Mouse (Mus musculus): ENCODE results near the gene Agpat4.
A peak's percentile ranks its signal among the peaks of the same experiment; 100 is the strongest.
"Not testable (repeated sequence)": the region's sequence is repeated elsewhere in the genome, so short reads cannot be mapped to it uniquely, and the experiment has no call there.

Agpat4 gene

DNA sequence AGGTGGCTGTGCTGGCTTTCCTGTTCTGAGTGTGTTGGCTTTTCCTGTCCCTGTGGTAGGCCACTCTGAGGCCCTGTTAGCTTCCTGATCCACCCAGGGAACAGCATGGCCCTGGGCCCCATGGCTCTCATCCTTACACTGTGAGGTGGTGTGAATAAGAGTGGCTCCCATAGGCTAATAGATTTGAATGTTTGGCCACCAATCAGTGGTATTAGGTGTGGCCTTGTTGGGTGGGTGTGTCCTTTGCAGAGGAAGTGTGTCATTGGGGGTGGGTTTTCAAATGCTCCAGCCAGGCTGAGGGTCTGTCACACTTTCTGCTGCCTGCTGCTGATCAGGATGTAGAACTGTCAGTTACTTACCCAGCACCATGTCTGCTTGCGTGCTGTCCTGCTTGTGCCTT, 82.6 kb downstream of the Agpat4 start:
- no peak for DNase-seq

DNA sequence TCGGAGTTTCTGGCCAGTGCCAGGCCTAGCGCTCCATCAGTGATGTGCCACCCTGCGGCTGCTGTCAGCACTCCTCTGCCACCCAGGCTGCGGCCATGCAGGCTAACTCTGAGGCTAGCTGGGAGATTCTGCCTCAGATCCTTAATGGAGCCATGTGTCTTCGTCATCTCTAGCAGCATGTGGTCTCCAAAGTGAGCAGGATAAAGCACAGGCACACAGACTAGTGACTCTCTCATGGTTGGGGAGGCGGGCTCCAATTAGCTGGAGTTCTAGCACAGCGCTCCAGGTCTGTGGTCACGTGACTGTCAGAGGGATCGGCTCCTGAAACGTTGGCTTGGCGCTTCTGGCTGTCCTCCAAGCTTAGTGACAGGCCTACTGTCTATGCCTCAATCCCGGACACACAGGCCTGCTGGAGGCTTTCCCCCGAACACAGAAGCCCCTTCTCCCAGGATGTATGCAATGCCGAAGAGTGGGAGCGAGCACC, 85.0 kb downstream of the Agpat4 start:
- no peak for DNase-seq

DNA sequence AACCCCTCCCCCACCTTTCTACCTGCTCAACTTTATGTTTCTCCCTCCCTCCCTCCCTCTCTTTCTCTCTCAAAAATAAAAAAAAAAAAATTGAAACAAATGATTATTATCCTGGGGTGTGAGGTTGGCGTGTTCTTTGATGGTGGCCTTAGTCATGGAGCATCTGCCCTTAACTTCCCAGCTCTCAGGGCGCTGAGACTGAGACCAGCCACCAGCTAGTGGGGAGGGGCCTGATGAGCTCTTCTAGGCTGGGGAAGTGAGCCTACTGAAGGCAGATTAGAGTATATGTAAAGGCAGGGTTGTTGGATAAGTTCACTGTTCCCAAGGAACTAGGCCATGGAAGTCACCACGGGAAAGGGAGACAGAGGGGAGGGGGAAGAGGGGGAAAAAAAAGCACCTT, 85.7 kb downstream of the Agpat4 start:
- no peak for DNase-seq

GRCm38 (mm10) chr17:12204689-12205014, 86.1 kb downstream of the Agpat4 start:
- no peak for DNase-seq

DNA sequence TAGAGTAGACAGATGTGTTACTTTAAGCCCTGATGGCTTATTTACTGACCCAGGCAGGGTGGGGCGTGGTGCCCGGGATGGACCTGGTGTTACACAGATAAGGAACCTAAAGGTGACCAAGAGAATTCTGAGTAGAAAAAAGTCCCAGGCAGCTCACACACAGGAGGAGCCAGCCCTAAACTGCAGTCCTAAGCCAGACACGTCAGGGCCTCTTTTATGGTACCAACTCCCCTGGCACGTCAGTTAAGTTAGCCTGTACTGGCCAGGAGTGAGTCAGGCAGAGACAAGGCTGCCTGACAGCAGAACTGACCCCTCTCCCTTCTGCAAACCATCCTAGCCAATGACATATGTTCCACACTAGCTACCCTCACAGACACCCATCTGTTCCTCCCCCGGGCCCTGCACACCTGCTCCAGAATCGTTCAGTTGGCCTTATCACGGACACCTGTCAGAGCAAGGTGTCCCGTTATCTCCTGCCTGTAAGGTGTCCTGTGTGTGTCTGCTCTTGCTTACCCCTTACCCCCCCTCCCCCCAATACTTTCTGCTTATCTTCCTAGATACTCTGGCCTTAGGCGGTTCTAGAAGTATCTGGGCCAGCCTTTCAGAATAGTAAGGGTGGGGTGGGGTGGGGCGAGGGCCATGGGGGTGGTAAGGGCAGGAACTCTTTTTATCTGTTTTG, 86.7 kb downstream of the Agpat4 start:
- no peak for DNase-seq

GRCm38 (mm10) chr17:12205694-12206075, 87.2 kb downstream of the Agpat4 start:
- no peak for DNase-seq

DNA sequence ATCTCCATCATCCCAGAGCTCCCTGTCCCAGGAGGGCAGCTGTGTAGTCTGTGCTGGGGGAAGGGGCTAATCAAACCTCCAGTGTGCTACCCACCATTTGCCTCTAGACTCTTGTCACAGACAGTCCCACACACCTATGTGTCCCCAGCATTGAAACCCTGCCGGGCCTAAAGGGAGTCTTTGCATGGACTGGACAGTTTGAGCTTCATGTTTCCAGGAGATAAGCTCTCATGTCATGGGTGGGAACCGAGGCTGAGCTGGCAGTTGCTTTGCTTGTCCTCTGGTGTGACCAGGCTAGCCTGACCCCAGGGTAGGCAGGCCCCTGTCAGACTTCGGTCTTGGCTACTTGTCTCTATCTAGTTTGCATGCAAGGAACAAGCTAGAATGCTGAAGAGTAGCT, 87.7 kb downstream of the Agpat4 start:
- no peak for DNase-seq

DNA sequence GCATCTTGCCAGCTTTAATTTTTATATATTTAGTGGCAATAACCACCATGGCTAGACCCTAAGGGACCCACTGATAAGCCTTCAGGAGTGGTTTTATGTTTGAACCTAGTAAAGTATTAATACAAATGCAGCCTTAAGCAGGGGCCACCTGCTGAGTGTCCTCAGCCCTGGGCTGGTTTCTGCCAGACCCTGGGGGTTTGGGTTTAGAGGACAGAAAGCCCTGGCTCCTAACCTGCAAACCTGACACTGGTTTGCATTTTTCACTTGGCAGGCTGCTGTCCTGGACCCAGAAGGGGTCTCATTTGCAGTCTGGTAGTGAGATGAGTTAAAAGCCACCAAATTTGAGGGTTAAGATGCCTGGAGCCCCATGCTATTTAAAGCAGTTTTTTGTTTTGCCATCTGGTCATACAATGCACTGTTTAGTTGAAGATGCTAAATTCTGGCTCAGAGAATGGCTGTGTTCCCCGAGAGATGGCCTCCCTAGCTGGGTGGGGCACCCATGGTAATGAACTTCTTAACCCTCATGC, 88.6 kb downstream of the Agpat4 start:
- no peak for DNase-seq

DNA sequence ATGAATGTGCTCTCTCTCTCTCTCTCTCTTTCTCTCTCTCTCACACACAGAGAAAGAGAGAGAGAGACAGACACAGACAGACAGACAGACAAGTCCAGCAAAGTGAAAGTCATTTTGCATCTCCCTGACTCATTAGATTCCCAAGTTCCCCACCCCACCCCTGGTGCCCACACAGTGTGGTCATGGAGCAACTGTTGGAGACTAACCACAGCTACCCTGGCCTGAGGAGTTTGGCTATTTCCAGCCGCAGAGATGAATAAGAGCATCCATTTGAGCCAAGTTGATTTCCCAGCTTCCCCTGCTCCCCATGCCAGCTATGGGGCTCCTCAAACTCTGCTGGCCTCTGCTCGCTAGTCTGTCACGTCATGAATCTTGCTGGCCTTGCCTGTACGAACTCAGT, 91.0 kb downstream of the Agpat4 start:
- DNase-seq = no peak

DNA sequence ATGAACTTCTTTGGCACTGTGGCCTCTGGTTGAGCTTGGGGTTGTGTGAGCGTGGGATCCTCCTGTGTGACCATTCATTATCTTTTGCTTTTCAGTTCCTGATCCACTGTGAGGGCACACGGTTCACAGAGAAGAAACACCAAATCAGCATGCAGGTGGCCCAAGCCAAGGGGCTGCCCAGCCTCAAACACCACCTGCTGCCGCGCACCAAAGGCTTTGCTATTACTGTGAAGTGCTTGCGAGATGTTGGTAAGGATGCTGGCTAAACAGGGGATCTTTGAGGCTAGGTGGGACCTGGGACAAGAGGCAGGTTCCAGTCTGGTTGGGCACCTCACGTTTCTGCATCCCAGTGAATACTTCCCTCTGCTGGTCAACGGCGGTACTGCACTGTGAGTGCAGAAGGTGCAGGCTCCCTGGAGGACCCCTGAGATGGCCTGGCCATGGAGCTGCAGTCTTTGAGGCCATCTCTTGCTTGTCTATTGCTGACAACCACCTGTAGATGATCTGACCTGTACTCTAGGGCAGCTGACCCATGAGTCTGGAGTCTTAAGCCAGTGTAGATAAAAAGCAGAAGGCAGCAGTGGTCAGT, 92.1 kb downstream of the Agpat4 start:
- peak; percentile 81 for DNase-seq

DNA sequence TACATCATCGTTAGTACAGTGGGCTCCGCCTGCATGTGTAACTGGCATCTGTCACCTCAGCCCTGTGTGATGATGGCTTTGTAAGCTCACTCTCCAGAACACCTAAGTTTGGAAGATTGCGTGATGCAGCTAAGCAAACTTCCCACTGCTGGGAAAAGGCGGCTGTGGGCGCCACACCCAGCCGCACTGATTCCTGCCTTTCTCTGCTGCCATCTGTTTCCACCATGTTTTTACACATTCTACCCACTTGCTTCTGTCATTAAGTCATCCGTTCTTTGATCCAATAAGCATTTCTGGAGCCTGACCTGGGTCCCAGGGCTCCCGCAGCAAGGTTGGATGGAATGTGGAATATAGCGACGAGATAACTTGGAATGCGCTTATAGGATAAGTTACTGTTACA, 93.4 kb downstream of the Agpat4 start:
- DNase-seq = no peak

GRCm38 (mm10) chr17:12212341-12212740, 93.8 kb downstream of the Agpat4 start:
- no peak for DNase-seq

DNA sequence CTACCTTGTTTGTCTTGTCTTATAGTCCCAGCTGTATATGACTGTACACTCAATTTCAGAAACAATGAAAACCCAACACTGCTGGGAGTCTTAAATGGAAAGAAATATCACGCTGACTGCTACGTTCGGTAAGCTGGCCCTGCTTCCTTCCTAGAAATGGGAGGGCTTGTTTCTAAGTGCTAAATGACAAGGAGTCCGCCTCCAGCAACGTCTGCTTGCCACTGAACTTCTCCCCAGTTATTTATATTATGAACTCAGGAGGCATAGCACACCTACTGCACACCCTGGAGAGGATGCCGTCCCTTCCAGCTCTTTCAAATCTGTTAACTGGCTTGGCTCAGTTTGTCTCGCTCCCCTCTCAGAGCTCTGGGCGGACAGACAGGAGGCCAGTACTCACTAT, 94.9 kb downstream of the Agpat4 start:
- DNase-seq = no peak

DNA sequence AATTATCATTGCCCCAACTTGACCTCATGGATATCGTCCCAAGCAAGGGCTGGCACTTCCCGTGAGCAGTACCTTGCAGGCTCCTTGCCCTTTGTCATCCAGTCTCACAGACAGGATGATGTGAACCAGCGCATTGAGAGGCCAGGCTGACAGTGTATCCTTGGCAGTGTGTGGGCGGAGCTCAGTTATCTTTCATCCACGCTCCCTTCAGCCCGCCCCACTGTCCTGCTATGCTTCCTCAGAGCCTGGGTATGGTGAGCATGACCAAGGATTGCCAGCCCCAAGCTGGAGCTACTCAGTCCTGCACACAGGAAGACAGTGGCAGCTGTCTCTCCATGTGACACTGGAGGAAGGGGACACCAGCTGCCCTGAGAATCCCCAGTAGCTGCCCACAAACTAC, 97.7 kb downstream of the Agpat4 start:
- DNase-seq = no peak

DNA sequence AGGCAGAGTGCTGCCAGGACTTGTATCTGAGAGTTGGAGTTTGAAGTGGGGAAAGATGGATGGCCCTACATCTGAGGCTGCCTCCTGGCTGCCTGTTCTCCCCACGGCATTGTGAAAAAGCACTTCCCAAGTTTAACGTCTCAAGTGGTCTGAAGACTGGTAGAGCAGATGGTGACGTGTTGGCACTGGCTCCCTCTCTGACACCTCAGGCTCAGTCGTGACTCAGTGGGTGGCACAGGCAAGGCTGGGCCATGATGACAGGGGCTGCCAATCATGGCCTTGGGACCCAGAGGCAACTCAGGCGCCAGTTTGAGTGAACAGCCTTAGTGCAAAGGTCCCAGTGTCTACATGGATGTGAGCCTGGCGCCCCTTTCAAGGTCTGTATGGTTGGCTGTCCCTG, 103.4 kb downstream of the Agpat4 start:
- DNase-seq = no peak

GRCm38 (mm10) chr17:12223682-12224081, 105.2 kb downstream of the Agpat4 start:
- DNase-seq = no peak

DNA sequence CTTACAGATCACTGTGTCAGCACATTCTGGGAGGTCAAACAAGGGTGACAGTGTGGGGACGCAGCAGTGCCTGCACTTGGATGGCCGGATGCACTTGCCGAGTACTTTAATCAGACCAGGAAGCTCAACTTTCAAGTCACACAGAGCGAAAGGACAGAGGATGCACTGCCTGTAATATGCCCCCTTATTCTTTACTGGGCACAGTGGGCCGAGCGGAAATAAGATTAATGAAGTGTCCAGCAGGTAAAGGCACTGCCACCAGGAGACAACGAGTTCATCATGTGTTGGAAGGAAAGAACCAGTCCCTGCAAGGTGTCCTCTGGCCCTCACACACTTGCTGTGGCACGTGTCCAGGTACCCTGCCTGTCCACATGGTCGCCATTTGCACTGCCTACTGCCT, 105.6 kb downstream of the Agpat4 start:
- no peak for DNase-seq

GRCm38 (mm10) chr17:12224551-12224950, 106.0 kb downstream of the Agpat4 start:
- not testable (repeated sequence) for DNase-seq

GRCm38 (mm10) chr17:12225227-12225626, 106.7 kb downstream of the Agpat4 start:
- DNase-seq = no peak

DNA sequence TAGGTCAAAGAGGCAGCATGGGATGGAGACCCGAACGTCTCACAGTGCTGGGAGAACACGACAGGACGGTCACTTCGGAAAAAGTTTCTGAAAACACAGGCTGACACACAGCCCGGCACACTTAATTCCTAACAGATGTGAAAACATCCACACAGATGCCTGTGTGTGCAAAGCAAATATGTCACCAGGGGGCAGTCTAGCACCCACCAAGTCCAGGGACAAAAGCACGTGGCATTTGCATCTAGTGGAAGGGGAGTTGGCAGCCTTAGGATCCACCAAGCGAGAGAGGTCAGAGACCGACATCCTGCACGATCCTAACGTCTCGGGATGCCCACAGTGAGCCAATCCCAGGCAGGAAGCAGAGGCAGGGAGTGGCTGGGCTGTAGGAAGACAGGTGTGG, 108.0 kb downstream of the Agpat4 start:
- peak; percentile 39 for DNase-seq

DNA sequence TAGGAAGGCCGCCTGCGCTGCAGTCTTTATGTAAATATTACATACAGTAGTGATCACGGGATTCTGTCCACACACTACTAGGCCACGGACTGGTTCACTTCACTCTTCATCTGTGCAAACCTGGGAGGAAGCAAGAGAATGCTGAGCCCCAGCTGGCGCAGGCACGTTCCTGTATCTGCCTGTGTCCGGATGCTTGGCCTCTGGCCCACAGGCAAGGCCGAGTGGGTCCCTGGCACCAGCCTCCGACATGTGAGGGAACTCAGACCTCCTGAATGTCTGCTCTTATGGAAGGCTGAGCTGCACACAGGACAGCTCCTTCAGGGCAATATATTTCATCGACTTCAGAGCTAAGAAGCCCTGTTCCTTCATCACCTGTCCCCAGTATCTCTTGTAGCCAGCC, 109.5 kb downstream of the Agpat4 start:
- DNase-seq = no peak

DNA sequence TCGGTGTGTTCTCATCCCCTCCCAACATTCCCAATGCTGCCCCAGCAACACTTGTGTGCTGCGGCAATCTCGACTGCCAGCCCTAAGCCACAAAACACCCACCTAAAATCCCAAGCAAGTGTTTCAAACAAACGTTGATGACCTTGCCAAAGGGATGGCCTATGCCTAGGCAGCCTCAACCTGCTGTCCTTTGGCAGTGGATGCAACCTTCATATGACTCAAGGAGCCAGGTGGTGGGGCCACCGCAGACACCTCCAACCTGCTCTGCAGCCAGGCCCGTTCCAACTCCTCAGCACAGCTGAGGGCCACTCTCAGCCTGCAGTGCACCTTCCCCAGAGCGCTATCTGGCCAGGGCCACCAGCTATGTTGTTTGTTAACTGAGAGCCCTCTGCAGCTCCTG, 110.0 kb downstream of the Agpat4 start:
- DNase-seq = no peak

- DNase-seq = no peak
Observed at GRCm38 (mm10) chr17:12229756-12230155, 111.3 kb downstream of the Agpat4 start.

- no peak for DNase-seq
Observed at GRCm38 (mm10) chr17:12230167-12230566, 111.7 kb downstream of the Agpat4 start.

- no peak for DNase-seq
Observed at GRCm38 (mm10) chr17:12231087-12231486, 112.6 kb downstream of the Agpat4 start.
